Mouse (Mus musculus) urinary bladder, postnatal 25 days (tissue): ENCODE results near the gene Lin7b.

ENCODE experiments used
- DNase-seq: peaks from one replicate; pipeline ENCODE4 v3.0.0; 2022; ENCODE audit warnings: low spot score

Lin7b gene

DNA sequence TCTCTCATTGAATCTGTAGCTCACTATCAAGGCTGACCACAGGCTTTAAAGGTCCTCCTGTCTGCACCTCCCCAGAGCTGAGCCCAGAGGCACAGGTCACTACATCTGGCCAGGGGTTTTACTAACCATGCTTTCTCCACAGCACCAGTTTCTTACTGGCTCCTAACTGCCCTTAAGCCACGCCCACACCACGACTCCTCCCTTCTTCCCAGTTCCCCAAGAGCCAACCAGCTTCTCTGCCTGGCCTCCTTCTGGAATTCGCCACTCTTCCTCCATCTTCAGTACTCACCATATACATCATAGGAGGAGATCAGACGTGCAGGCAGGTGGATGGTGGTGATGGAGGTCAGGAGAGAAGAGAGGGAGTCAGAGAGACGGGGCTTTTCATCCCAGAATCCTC lies 17.3 kb downstream of the Lin7b start:
- DNase-seq, result no peak

DNA sequence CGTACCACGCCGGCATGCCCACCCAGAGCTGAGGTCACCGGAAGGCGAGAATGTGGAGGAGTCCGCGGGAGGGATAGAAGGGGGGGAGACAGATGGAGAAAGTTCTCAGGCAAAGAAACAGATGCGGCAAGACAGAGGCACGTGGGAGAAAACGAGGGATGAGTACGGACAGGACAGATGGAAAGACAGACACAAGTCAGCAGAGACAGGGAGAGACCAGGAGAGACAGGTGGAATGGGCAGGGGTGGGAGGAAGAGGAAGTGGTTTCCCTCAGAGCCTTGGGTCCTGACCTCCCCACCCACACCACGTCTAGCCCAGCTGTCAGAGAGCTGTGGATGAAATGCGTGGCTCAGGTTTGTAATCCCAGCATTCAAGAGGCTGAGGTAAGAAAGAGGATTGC lies 23.5 kb downstream of the Lin7b start:
- no peak for DNase-seq

DNA sequence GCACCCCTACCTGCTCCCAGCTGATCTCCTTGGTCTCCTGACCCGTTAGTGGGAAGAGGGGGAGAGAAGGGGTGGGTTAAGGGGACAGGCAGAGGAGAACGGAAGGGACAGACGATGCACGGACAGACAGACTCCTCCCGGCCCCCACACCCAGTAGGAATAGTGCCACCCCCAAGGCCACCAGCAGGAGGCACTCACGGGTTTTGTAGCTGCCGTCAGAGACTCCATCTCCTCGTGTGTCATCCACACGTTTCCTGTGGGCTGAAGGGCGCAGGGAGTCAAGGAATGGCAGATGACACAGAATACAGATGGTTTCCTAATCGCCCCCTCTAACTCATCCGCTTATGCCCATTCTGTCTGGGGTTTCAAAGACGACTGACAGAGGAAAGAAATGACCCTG lies 26.8 kb downstream of the Lin7b start:
- DNase-seq, result no peak

DNA sequence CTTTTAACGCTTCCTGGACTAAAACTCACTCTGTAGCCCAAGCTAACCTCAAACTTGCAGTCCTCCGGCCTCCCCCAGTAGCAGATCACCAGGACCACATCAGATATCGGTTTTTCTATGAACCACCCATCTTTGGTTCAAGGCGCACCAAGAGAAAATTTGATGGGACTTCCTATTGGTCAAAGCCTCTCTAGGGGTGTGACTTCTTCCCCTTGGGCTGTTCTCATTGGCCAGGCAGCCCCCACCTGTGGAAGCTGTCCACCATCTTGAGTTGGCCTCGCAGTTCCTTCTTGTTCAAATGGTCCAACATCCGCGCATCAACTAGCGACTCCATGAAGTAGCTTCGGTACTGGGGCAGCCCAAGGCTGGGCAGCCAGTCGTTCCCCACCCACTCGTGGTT lies 28.3 kb downstream of the Lin7b start:
- no peak for DNase-seq

DNA sequence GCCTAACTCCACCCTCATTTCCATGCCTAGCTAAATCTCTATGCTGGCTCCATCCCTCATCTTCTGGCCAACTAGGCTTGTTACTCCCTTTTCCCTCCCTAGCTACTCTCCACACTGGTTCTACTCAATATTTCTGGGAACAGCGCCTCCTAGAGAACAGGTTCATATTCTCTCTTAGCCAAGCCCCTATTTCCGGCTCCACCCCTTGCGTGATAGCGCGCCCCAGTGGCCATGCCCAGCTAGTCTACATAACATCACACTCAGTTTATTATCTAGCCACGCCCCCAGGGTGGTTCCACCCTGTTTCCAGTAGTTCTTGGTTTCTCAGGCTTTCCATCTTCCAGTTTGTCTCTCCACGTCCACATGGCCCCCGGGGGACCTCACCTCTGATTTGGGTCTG lies 29.1 kb downstream of the Lin7b start:
- DNase-seq, result peak; percentile 78

DNA sequence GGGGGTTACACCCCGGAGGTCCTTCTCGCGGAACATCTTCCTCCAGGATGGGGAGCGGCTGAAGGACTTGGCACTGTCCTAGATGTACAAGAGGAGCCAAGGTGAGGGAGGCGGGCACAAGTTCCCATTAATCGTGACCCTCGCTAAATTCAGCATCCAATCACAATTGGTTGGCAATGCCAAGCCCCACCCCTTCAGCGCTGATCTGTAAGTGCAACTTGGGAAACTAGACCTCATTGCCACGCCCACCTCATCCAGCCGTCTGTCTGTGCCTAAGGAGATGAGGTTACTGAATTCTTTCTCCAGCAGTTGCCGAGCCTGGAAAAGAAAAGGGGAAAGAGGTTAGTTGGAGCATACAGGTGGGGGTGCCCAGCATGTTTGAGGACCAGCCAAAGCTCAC lies 29.7 kb downstream of the Lin7b start:
- DNase-seq, result peak; percentile 37

DNA sequence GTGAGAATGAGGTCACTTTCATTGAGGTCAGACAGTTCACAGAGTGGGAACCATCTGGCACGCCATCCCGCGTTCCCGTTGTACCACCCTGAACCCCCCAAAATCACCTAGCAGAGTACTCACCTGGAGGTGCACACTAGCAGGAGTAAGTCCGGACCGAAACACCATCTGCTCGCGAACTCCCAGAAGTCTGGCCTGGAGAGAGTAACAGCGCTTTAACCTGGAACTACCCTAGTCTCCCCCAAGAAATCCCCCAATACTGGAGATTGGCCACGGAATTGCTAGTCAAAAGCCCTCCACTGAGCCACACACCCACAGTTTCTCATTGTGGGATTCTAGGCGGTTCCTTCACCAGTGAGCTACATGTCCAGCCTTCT lies 30.3 kb downstream of the Lin7b start:
- no peak for DNase-seq

DNA sequence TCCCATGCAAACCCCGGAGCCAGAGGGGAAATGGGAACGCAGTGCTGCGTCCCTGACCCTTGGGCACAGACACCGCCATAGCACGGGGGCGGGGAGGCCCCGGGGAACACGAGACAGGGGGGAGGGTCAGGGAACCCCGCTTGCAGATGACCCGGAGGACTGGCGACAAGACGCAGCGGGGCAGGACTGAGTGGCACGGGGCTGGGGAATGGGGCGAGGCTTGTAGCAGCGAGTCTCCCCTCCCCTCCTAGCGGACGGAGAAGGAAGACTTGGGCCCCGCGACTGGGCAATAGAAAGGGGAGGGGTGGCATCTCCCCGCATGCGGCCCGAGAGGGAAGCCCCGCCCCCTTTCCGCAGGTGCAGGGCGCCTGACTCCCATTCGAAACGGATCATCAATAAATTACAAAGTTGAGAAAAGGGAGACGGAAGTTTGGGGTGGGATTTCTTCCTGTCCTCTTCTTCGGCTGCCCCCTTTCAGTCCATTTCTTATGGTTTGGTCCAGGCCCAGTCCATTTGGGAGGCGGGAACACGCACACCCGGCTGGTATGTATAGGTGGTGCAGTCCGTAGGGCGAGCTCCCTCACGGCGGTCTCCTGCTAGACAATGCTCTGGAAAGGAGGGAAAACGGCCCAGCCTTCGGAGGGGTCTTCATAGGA lies 30.8 kb downstream of the Lin7b start:
- DNase-seq, result peak; percentile 60

DNA sequence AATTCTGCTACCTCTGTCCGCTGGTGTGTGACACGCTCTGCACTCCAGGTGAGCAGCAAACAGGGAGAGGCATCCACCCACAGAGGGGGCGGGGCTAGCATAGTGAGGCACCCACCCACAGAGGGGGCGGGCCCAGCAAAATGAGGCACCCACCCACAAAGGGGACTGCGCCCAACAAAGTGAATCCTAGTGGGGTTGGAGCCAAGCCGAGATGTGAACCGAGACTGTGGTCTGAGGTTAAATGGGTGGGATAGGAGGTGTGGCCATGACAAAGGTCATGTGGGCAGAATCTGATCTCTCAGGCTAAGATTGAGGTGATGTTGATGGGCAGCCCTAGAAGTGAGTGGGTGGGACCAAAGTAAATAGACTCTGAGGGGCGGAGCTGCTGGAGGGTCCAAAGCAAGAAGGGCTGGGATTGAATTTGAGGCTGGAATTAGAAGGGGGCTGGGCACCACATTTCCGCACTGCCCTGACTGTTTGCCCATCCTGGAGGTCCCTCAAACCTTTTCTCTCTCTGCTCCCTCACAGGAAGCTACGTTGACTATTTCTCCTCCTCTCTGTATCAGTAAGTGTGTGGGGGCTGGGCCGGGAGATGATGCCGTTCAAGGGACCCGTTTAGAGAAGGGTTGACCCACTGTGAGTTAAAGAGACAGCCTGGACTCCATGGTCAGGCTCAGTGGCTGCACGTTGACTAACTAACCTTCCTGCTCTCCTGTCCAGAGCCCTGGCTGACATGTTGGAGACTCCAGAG lies 32.0 kb downstream of the Lin7b start:
- peak; percentile 55 for DNase-seq

DNA sequence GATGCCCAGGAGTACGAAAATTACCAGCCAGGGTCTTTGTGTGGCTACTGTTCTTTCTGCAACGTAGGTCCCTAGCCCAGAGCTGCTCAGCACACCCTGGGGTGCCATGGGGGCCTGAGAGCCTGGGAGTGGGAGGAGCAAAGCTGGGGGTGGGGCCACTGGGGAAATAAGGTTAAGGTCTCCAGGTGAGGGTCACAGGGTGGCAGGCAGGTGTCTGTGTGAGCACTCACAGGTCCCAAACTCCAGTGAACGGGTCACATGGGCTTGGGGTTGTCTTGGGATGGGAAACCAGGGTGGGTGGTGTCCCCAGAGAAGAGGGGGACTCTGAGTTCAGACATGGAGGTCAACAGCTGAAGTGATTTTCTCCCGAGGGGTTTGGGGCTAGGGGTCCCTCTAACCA lies 32.9 kb downstream of the Lin7b start:
- DNase-seq, result no peak

DNA sequence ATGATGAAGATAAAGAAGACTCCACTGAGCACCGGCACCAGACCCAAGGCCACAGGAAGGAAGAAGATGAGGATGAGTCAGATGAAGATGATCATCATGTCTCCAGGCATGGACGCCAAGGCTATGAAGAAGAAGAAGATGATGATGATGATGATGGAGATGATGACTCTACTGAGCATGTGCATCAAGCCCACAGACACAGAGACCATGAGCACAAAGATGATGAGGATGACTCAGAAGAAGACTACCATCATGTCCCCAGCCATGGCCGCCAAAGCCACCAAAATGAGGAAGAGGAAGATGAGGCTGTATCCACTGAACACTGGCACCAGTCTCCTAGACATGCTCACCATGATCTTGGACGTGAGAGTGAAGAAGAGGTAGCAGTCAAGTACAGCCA lies 34.1 kb downstream of the Lin7b start:
- DNase-seq, result no peak

DNA sequence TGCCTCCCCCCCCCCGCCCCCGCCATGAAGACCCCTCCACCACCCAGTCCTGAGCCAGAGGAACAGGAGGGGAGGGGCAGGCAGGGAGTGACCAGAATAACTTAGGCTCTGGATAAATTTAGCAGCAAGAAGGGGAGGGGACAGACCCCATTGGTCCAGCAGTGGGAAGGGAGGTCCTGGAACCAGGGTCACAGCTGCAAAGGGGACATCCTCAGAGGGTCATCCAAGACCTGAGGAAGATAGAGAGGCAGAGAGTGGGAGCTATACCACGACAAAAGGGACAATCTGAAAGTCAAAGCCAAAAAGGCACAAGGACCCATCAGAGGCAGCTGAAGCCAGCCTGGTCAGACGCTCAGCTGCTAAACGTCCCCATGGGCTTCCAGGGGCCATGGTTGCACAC lies 35.3 kb downstream of the Lin7b start, which contains the start of gene Hrc:
Hrc (plus strand) TSS at position 235 of the 400 bp plus-strand sequence.
- no peak for DNase-seq

DNA sequence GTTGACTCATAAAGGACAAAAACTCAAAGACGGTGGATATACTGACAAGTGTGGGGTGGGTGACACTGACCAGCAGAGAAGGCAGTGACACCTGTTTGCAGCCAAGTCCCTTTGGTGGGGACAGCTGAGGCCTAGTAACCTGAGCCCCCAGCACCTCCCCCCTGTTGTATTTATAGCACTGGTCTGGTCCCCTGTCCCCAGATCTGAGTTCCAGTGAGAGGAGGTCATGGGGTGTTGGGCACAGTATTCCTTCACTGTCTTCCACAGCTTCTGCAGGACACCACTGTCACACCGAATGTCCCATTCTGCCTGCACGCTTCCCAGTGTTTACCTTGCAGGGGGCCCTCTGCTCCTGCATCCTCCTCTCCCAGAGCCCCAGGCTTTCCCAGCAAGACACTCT lies 35.8 kb downstream of the Lin7b start:
- no peak for DNase-seq

DNA sequence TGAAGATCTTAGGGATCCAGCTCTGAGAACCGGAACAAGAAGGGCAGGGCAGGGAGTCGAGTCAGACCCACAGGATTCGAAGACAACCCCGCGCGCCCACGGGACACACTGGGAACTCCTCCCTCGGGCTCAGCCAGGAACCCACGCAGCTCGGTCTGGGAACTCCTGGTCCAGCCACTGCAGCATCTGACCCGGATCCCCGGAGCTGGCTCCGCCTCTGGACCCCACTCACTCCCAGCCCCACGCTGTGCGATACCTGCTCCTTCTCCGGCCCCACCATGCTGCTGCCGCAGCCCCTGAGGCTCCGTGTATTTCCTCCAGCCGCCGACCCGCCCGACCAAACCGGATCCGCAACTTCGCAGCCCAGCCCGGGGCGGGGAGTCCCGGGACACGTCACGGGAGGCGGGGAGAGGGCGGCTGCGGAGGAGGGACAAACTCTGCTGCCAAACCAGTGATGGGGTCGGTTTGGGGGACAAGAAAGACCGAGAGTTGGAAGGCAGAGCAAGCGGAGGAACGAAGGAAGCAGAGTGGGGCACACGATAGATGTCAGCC lies 36.9 kb downstream of the Lin7b start, which contains the start of gene Trpm4:
Trpm4 (minus strand) TSS at position 350 of the 552 bp plus-strand sequence.
- DNase-seq, result peak; percentile 93

DNA sequence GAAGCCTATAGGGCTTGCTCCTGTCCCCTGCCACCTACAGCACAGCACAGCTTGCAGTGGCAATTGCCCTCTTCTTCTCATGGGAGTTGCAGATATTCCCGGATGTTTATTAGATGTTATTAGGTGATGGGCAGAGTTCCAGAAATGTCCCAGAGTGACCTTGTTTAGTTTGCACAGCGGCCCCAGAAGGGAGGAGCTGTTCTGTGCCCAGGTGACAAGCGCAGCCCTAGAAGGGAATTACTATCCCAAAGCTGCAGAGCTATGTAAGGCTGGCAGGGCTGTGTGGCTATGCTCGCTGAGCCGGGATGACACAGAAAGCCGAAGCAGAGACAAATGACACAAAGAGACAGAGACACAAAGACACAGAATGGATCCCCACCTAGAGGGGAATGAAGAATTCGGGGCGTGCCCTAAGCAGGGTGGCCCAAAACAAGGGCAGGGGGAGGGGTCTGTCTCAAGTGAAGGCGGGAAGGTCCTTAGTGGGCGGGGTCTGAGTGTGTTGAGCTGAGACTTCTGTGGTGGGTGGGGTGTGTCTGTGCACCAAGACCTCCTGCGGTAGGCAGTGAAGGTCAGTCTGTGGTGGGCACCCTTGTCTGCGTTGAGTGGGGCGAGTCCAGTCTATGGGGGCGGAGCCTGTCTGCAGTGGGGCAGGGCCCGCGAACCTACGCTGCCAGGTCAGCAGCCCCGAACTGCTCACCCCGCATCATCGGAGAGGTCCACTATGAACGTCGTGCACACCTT lies 37.5 kb downstream of the Lin7b start:
- peak; percentile 44 for DNase-seq

DNA sequence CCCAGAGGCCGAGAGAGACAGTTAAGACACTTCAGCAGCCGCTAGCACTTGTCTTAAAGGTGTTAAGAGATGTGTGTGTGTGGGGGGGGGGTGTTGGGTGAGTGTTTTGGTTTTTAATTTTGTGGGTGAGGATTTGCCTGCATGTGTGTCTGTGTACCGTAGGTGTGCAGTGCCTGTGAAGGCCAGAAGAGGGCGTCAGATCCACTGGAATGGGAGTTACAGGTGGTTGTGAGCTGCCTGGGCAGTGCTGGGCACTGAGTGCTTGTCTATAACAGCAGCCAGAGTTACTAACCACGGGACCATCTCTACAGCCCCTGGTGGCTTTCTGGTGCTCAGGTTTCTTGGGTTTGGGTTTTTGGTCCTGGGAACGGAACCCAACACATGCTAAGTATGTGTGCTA lies 38.9 kb downstream of the Lin7b start:
- no peak for DNase-seq

DNA sequence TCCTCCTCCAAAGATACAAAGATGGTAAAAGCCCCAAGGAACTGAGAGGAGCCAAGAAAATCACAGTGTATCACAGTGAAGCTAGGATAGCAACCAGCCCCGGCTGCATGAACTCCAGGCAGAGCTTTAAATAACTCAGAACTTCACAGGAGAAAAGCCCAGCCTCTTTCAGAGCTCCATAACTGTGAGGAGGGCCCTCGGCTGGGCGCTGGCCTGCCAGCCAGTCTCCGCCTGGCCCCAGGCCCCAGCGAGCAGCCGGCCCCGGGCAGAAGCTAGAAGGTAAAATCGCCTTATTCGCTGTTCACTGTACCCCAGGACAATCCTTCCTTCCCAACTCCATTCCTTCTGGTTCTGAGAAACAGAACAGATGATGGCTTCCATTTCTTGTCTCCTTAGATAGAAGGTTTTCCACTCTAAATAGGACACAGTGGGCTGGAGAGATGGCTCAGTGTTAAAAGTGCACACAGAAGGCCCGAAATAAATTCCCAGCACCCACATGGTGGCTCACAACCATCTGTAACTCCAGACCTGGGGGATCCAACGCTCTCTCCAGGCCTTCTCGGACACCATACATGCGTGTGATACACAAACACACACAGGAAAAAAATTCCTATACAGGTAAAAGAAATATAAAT lies 41.4 kb downstream of the Lin7b start:
- no peak for DNase-seq

DNA sequence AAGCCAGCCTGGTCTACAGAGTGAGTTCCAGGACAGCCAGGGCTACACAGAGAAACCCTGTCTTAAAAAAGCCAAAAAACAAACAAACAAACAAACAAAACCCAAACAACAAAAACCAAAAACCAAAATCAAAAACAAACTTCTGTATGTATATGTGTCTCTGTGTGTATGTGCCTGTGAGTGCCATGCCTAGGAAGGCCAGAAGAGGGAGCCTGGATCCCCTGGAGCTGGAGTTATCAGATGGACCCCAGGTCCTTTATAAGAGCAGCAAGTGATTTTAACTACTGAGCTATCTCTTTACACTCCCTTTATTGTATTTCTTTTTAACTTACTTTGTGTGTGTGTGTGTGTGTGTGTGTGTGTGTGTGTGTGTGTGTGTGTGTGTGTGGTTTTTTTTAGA lies 44.6 kb downstream of the Lin7b start:
- DNase-seq, result no peak

DNA sequence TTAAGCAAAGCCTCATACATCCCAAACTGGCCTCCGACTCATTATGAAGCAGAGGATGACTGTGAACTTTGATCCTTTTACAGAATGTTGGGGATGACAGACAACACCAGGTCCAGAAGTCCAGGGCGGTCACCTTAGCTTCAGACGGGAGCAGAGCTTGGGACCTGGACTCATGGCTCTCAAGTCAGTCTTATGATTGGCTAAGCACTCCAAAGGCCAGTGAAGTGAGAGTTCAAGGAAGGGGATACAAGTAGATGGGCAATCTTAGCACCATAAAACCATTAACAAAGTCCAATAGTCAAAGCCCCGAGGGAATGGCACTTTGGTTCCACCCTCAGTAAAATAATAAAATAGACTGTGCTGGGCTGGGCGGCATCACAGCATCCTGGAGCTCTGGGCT lies 47.3 kb downstream of the Lin7b start:
- DNase-seq, result no peak

DNA sequence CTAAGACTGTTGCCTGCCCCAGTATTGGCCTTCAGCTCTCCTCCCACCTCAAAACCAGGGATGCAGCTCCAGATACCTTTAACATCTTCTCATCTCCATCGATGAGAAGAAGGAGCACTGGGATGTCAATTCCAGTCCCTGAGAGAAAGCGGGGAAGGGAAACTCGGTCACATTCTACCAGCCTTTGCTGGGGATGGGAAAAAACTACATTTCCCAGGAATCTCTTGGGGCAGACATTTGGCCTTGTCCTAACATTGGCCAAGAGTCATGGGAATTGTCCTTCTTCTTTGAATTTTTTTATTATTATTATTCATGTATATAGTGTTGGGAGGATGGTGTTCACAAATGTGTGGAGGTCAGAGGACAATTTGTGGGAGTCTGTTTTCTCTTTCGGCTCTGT lies 48.1 kb downstream of the Lin7b start:
- no peak for DNase-seq
